Mouse (Mus musculus) midbrain, embryonic 16.5 days (tissue): Measurements from ENCODE around the gene Plekho2. TPM values are rescaled to one million over a fixed set of nuclear protein-coding genes. Genes with fewer than 3 reads are reported as not detected.
A peak's percentile ranks its signal among the peaks of the same experiment; 100 is the strongest.

Experiments used
- ATAC-seq: fragments of 200-750 bp; cut with Nextera tagmentation; 2 replicates; pipeline ENCODE4 v1.8.0; 2017; ENCODE audit warnings: moderate TSS enrichment
- H3K27ac ChIP-seq: fragments of 300-500 bp; sonication (generic); 2 replicates; pipeline ENCODE4 v1.5.1; 2014; ENCODE audit warnings: mild to moderate bottlenecking, low read length, mixed read lengths
- H3K27me3 ChIP-seq: fragments of 300-500 bp; sonication (generic); 2 replicates; pipeline ENCODE4 v1.6.1; 2014; ENCODE audit warnings: low read depth, low read length, mixed read lengths; ENCODE audit not compliant: control insufficient read depth, insufficient read depth
- H3K36me3 ChIP-seq: fragments of 300-500 bp; sonication (generic); 2 replicates; pipeline ENCODE4 v1.6.1; 2014; ENCODE audit warnings: mild to moderate bottlenecking, low read length, moderate library complexity, mixed read lengths; ENCODE audit not compliant: control insufficient read depth, insufficient read depth
- H3K4me1 ChIP-seq: fragments of 300-500 bp; sonication (generic); 2 replicates; pipeline ENCODE4 v1.6.1; 2014; ENCODE audit warnings: mild to moderate bottlenecking, low read length, mixed read lengths; ENCODE audit not compliant: control insufficient read depth, insufficient read depth
- H3K4me2 ChIP-seq: fragments of 300-500 bp; sonication (generic); 2 replicates; pipeline ENCODE4 v1.6.1; 2014; ENCODE audit warnings: mild to moderate bottlenecking, low read length, mixed read lengths
- H3K4me3 ChIP-seq: fragments of 300-500 bp; sonication (generic); 2 replicates; pipeline ENCODE4 v1.5.1; 2014; ENCODE audit warnings: low read depth, mild to moderate bottlenecking, low read length, moderate library complexity, mixed read lengths
- H3K9ac ChIP-seq: fragments of 300-500 bp; sonication (generic); 2 replicates; pipeline ENCODE4 v1.6.1; 2014; ENCODE audit warnings: low read depth, low read length, mixed read lengths
- H3K9me3 ChIP-seq: fragments of 300-500 bp; sonication (generic); replicated peaks from 2 replicates; pipeline ENCODE4 v1.6.1; 2014; ENCODE audit warnings: mild to moderate bottlenecking, low read length, mixed read lengths; ENCODE audit not compliant: control insufficient read depth, poor library complexity, severe bottlenecking
- WGBS: fragments of 180-500 bp; shearing (Covaris S2); extraction: QIAGEN DNeasy Blood & Tissue Kit; methylation state at CpG from one replicate; pipeline ENCODE4 v1.1.7; 2014; 5-methylcytosine and 5-hydroxymethylcytosine counted together
- polyA plus RNA-seq: library from polyadenylated mRNA; unstranded; fragments of >200 nt; fragmentation: Nextera tagmentation; extraction: Ambion mirVana; gene quantifications from 2 replicates; pipeline ENCODE4 v1.2.1, GENCODE M21; 2015

The Plekho2 gene
- polyA plus RNA-seq, 1 experiment from 2014 or later, result 3.8 TPM

DNA sequence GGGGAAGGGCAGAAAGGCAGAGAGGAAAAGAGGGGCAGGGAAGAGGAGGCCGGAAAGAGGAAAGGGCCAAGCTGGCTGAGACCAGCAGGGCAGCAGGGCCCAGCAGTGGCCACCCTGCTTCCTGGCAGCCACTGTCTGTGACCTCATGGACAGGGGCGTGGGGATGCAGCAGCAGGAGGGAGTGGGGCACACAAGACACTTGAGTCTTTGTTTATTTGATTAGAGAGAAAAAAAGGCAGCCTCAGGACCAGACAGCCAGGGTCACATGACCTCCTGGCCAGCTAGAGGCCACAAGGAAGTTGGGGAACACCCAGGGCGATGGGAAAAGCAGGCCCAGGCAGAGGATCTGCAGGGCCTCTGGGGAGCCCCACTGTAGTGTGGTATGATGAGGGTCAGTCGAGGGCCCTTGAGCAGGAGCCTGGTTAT is 17.7 kb downstream of the Plekho2 start:
- 0 out of 2 replicates have a peak overlapping the region, but pooled peaks have one; percentile 2 for H3K27ac ChIP-seq
- 35% methylated on average over 4 of the region's 4 CpGs for WGBS
- H3K27me3 ChIP-seq, result no peaks in the 10 kb centered on the region
- H3K4me3 ChIP-seq, result no peak overlapping the region
- no peak overlapping the region for H3K4me2 ChIP-seq
- H3K36me3 ChIP-seq, result no peaks in the 10 kb centered on the region
- ATAC-seq, result no peak
- H3K9ac ChIP-seq, result no peak overlapping the region
- 0 out of 2 replicates have a peak, but pooled peaks cover 2% of the 10 kb centered on the region for H3K4me1 ChIP-seq
- no peaks in the 10 kb centered on the region for H3K9me3 ChIP-seq

GRCm38 (mm10) chr9:65561016-65561415 is 18.8 kb downstream of the Plekho2 start:
- WGBS, result 74% methylated on average over 4 of the region's 4 CpGs
- H3K27me3 ChIP-seq, result no peaks in the 10 kb centered on the region
- no peak overlapping the region for H3K4me2 ChIP-seq
- no peak for ATAC-seq
- no peaks in the 10 kb centered on the region for H3K9me3 ChIP-seq
- H3K4me3 ChIP-seq, result no peak overlapping the region
- no peak overlapping the region for H3K27ac ChIP-seq
- H3K9ac ChIP-seq, result no peak overlapping the region
- no peaks in the 10 kb centered on the region for H3K36me3 ChIP-seq
- 0 out of 2 replicates have a peak, but pooled peaks cover 2% of the 10 kb centered on the region for H3K4me1 ChIP-seq

- Histone ChIP-seq H3K27me3 (no peaks in the 10 kb centered on the region), H3K4me1 (0 out of 2 replicates have a peak, but pooled peaks cover 2% of the 10 kb centered on the region), H3K36me3 (no peaks in the 10 kb centered on the region), H3K27ac (no peak overlapping the region), H3K4me2 (no peak overlapping the region), H3K4me3 (no peak overlapping the region), H3K9me3 (no peaks in the 10 kb centered on the region), H3K9ac (no peak overlapping the region)
- 95% methylated on average over 6 of the region's 6 CpGs for WGBS
- ATAC-seq, result no peak
Measured at GRCm38 (mm10) chr9:65558806-65559205, 21.0 kb downstream of the Plekho2 start.

- WGBS, result 99% methylated on average over 5 of the region's 5 CpGs
- no peak for ATAC-seq
- Histone ChIP-seq H3K27ac (no peak overlapping the region), H3K4me2 (no peak overlapping the region), H3K4me3 (no peak overlapping the region), H3K36me3 (no peaks in the 10 kb centered on the region), H3K27me3 (no peaks in the 10 kb centered on the region), H3K4me1 (no peaks in the 10 kb centered on the region), H3K9ac (no peak overlapping the region), H3K9me3 (no peaks in the 10 kb centered on the region)
Measured at GRCm38 (mm10) chr9:65556979-65557378, 22.9 kb downstream of the Plekho2 start.

DNA sequence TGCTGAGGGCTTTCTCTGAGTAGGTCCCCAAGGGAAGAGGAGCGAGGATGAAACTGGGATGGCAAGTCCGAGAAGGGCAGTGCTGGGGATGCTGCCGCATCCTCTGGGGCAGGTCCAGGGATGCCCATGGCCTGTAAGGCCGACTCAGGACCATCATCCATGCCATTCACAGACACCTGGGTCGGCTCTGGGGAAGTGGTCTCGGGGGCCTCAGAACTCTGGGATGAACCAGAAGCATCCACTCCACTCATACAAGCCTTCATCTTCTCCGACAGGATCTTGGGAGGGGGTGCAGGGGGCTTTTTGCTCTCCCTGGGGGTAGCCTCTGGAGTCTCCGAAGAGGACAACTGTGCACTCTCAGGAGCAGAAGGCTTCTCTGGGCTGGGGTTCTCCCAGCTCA is 23.5 kb downstream of the Plekho2 start:
- Histone ChIP-seq H3K9me3 (no peaks in the 10 kb centered on the region), H3K4me1 (no peaks in the 10 kb centered on the region), H3K36me3 (no peaks in the 10 kb centered on the region), H3K27ac (no peak overlapping the region), H3K27me3 (no peaks in the 10 kb centered on the region), H3K4me3 (no peak overlapping the region), H3K4me2 (no peak overlapping the region), H3K9ac (no peak overlapping the region)
- 94% methylated on average over 8 of the region's 8 CpGs for WGBS
- ATAC-seq, result no peak

- Histone ChIP-seq H3K4me3 (no peak overlapping the region), H3K4me1 (no peaks in the 10 kb centered on the region), H3K4me2 (no peak overlapping the region), H3K27me3 (no peaks in the 10 kb centered on the region), H3K9me3 (no peaks in the 10 kb centered on the region), H3K27ac (no peak overlapping the region), H3K9ac (no peak overlapping the region), H3K36me3 (no peaks in the 10 kb centered on the region)
- no peak for ATAC-seq
- 91% methylated on average over 4 of the region's 4 CpGs for WGBS
Measured at GRCm38 (mm10) chr9:65555621-65556020, 24.2 kb downstream of the Plekho2 start.

- Histone ChIP-seq H3K36me3 (no peaks in the 10 kb centered on the region), H3K4me1 (no peaks in the 10 kb centered on the region), H3K4me2 (no peak overlapping the region), H3K4me3 (no peak overlapping the region), H3K27me3 (no peaks in the 10 kb centered on the region), H3K9ac (no peak overlapping the region), H3K27ac (no peak overlapping the region), H3K9me3 (no peaks in the 10 kb centered on the region)
- ATAC-seq, result no peak
- 21% methylated on average over 5 of the region's 5 CpGs for WGBS
Measured at GRCm38 (mm10) chr9:65555001-65555405, 24.8 kb downstream of the Plekho2 start.

GRCm38 (mm10) chr9:65552711-65553110 is 27.1 kb downstream of the Plekho2 start:
- H3K27ac ChIP-seq, result no peak overlapping the region
- H3K4me2 ChIP-seq, result no peak overlapping the region
- H3K9ac ChIP-seq, result no peak overlapping the region
- ATAC-seq, result no peak
- H3K4me3 ChIP-seq, result no peak overlapping the region
- H3K36me3 ChIP-seq, result no peaks in the 10 kb centered on the region
- no peaks in the 10 kb centered on the region for H3K9me3 ChIP-seq
- no peaks in the 10 kb centered on the region for H3K27me3 ChIP-seq
- 96% methylated on average over 2 of the region's 2 CpGs for WGBS
- no peaks in the 10 kb centered on the region for H3K4me1 ChIP-seq

DNA sequence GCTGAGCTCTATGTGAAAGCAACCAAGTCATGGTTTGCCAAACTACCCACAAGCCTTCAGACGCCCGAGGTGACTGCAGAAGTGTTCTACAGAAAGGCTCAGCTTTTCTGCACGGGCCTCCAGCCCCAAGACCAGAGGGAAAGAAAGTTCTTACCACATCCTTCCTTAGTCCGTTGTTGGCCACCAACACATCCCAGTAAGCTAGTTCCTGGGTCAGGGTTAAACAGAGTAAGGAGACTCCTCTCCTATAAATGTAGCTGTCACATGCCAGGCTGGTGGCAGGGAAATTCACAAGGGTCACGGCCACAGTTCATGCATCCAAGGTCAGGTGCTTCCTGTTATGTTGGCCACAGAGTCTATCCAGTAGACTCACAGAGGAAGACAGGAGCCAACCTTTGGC is 27.7 kb downstream of the Plekho2 start:
- H3K4me1 ChIP-seq, result no peaks in the 10 kb centered on the region
- ATAC-seq, result no peak
- no peaks in the 10 kb centered on the region for H3K36me3 ChIP-seq
- H3K4me2 ChIP-seq, result no peak overlapping the region
- no peaks in the 10 kb centered on the region for H3K9me3 ChIP-seq
- H3K9ac ChIP-seq, result no peak overlapping the region
- H3K27me3 ChIP-seq, result no peaks in the 10 kb centered on the region
- H3K4me3 ChIP-seq, result no peak overlapping the region
- WGBS, result 91% methylated on average over 5 of the region's 5 CpGs
- no peak overlapping the region for H3K27ac ChIP-seq
